Mouse (Mus musculus) spleen, adult 18-20 months (tissue): Measurements from ENCODE around the gene Fam198a.

ENCODE experiments used
- DNase-seq, 2 experiments: peaks; one replicate each; pipeline ENCODE4 v3.0.0; 2022; ENCODE audit warnings: mixed read lengths in 2 of 2

Fam198a gene

DNA sequence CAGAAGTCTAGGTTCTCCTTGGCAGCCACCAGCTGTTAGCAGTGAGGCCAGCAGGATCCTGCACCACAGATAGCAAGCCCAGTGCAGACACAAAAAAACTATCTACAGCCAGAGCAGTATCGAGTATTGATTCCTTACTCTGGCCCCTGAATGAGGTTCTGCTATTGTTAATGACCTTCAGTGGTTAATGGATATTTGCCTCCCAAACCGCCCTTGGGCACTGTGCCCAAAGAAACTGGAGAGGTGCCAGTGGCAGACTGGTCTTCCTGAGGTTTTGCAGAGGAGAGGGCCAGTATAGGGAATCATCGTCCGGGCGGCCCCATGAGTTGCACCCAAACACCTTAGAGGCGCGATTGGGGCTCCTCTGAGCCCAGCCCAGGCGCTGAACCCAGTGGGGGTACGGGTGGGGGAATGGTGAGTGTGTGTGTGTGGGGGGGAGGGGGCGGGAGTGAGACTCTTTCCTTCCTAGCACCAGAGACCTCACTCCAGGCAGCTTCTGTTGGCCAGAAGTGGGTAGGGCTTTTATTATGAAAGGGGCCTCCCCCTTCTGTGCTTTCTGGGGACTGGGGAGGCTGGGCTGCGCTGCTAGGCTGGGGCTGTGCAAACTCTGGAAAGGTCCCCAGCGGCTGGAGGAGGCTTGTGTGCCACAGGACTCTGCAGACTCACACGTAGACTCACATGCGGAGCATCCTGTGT is at the start of gene Fam198a:
Gene Fam198a (plus strand): TSS at position 571 of the 696 bp plus-strand sequence.
- no peak for DNase-seq

DNA sequence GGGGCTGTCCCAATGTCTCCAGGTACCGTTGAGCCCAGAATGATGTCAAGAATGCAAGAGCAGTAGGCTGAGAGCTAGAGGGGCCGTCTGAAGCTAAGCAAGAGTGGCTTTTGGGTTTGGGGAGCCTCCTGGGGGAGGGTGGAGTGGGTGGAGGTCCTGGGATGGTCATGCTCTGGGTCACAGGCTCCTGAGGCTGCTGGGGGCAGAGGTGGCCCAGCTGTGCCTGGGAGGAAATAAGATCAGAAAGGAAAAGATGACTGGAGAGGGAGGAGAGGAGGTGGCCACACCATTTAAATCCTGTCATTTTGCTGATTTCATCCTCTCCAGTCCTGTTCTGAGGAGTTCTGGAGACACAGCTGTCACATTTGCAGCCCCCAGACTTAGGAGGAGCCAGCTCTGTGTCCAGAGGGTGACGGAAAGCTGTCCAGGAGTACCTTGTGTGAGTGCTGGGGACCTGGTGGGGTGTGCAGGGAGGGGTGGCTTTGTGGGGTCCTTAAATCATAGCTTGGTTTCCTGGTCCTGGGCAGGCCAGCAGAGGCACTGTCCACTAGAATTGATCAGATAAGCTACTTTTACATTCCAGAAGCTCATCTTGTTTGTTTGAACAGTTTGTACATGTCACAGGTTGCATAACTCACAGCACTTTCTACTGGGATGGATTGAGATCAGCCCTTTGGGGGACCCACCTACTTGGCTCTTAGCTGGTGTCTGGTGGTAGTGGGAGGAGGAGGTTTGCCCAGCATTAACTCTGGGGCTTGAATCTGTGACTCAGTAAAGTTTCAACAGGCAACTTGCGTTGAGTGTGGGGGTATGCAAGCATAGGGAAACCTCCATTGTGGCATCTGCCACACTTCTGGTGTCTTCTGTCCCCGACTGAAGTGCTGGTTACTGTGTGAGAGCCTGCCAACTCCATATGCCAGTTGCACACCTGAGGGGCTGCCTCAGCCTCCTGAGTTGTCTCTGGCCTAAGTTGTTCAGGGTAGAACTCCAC is 48.8 kb upstream of the Fam198a start:
- DNase-seq, result no peak

DNA sequence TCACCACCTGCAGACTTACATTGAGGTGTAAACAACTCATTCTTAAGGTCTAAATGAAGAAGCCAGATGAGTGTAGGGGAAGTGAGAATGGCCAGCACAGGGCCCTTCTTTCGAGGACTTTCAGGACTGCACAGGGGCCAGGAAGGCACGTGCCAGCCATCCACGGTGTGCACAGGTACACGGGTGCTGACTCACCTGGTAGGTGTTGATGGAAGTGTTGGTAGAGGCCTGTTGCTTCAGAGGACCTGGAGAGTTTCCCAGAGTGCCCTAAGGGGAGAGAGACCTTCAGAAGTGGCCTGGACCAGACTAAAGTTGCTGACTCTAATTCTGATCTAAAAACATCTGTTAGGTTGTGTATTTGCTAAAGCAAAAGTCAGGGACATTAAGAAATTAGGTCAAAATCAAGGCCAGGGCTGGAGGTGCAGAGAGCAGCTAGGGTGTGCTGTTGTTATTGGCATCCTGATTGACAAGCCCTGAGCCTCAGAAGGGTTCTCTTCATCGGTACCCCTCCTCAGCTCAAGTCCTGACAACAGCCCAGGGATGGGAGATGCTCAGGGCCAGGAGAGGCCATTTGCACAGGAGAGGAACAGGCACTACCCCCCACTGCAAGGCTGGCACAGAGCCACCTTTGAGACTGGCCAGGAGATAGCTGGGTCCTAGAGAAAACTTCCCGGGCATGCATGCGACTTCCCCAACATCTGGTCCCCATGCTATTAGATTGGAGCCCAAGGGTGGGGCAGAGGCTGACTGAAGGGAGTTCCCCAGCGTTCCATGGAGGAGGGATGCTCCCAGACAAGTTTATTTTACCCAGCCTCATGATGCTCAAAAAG is 47.1 kb upstream of the Fam198a start:
- no peak for DNase-seq

DNA sequence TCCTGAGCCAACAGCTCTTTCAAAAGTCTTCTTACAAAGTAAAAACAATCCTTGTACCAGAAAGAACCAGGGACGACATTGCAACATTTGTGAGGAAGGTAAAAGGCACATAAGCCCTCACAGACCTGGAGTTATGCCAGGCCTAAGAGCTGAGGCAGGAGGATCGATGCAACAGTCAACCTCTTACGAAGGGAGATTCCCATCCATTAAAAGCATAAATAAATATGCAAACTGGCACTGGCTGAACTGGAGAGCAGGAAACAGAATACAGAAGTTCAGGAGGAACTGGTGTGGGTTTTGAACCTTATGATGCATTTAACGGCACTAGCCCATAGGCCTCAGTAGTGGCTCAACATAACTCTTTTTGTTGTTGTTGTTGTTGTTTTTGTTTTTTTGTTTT is 46.5 kb upstream of the Fam198a start:
- DNase-seq, result no peak

DNA sequence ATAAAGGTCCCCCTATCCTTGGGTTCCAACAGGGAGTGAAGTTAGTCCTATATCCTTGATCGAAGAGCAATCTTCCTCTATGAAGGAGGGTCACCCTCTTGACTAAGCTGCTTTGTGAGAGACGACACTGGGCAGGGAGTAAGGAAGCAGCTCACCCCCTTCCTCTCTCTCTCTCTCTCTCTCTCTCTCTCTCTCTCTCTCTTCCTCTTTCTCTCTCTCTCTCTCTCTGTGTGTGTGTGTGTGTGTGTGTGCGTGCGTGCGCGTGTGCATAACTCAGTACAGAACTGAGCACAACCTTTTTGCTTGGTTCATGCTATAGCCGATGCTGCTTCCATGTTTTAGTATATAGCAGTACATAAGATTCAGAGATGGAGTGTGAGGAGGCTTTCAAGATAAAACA is 45.8 kb upstream of the Fam198a start:
- peak in 1 of 2 experiments; percentile 4 for DNase-seq

DNA sequence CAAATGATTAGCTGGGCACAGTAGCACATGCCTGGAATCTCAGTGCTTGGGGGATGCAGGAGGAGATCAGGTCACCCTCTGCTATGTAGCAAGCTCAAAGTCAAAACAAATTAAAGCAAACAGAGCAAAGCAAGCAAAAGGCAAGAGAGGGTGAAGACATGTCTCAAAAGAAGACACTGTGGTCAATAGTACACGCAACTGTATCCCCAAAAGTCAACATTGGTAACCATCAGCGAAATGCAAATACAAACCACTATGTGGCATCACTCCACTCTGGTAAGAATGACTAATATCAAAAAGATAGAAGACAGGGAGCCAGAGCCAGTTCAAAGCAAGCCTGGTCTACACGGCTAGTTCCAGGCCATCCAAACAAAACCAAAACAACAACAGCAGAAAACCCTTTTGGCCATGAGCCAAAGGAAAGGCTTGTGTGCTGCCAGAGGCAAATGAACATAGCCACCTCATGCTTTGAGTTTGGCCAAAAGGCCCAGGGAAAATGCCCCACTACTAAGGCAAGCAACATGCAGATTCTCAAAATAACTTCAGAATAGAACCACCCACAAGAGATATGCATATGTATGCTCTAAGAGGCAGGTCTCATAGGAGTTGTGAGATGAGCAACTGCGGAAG is 45.1 kb upstream of the Fam198a start:
- DNase-seq, result peak in 1 of 2 experiments; percentile 4

DNA sequence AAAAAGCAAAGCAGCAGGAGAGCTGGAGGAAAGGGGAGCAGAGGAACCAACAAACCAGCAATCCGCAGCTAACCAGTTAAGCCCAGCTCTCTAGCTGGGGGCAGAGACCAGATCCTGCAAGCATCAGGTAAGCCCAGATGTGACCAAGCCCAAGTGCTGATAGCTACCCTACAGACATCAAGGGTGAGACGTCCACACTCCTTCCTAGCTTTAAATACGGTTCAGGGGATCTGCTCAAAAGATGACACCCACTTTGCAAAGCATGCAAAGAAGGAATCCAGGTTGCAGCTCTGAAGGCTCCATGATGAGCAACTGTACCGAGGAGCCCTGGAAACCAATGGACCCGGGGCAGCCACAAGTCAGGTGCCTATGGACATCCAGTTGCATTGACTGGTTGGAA is 44.3 kb upstream of the Fam198a start:
- DNase-seq, result no peak

DNA sequence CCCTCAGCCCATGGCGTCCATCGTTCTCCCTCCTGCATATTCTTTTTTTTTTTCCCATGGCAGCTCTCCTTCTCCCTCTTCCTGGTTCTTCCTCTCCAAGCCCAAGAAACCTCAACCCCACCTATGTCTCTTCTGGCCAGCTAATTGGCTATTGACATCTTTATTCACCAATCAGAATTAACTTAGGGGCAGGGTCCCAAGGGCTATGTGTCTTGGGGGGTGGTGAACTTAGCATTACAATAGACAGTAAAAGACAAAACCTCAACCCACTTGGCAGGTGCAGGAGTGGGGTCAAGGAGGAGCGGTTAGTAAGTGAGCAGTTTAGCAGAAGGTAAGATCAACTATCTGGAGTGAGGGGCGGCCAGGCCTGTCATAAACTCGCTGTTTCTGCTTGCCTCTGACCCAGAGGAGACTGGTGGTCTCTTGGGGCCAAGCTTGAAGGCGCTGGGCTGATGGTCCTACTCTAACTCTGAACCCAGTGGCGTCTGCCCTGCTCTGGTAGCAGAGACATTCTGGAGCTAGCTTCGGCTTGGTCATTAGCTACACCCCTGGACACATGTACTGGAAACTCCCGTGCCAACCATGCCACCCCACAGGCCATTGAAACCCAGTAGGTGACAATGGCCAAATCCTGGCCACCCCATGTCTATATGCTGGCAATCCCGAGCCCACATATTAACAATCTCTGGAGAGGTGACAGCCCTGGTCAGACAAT is 43.3 kb upstream of the Fam198a start:
- peak in 1 of 2 experiments; percentile 3 for DNase-seq

DNA sequence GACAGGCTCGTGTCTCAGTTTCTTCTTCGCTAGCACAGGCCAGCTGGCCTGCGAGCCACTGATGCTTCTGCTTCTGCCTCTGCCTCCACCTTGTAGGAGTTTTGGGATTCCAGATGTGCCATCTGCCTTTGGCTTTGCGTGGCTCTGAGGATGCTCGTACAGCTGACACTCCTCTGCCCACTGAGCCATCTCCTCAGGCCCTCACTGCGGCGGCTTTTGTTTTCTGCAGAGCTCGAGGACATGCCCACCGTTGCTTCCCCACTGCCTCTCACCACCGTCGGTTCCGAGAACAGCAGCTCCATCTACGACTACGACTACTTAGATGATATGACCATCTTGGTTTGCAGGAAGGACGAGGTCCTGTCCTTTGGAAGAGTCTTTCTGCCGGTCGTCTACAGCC is 42.5 kb upstream of the Fam198a start:
- peak in 1 of 2 experiments; percentile 1 for DNase-seq

DNA sequence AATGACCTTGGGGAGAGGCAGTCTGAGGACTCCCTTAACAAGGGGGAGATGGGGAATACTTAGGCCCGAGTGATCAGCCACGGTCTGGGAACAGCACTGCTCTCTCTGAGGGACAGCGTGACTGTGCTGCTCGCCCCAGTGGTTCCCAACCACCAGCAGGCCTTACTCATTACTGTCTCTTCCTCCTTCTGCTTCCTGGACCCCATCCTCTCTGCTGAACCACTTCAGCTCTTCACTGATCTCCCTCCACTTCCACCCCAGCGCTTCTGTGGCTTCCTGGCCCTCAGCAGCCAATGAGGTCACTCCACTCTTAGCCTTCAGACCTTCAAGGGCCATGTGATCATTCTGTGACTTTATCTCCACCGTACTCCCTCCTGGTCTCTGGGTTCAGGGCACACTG is 41.2 kb upstream of the Fam198a start:
- peak; percentile 40 to 57 for DNase-seq

DNA sequence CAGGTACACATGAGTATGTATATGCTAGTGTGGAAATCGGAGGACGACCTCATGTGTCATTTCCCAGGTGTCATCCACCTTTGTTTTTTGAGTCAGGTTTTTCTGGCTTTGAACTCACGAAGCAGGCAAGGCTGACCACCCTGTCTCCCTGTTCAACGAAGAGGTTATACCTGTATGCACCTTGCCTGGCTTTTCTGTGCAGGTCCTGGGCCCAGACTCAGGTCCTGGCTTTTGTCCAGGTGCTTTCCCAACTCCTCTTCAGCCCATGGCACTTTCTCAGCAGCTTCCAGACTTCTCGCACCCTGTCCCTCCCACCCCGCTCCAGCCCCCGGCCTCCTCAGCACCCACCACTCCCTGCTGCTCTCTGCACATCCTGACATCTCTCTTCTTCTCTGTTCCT is 39.6 kb upstream of the Fam198a start:
- no peak for DNase-seq

DNA sequence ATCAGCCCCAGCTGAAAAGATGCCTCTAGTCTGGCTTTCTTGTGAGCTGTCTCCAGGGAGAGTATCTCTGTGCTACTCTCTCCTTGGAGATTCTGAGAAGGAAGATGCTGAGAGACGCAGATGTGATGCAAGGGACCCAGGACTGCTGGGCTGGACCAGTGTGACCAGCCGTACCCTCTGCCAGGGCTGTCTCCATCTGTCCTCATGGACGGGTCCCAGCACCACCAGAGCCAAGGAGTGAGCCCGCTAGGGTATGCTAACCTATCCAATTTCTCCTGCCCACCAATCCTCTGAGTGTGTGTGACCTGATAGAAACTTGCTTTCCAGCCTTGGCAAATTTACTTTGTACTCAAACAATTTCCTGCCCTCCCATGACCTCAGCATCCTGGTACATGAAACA is 38.0 kb upstream of the Fam198a start:
- DNase-seq, result no peak

DNA sequence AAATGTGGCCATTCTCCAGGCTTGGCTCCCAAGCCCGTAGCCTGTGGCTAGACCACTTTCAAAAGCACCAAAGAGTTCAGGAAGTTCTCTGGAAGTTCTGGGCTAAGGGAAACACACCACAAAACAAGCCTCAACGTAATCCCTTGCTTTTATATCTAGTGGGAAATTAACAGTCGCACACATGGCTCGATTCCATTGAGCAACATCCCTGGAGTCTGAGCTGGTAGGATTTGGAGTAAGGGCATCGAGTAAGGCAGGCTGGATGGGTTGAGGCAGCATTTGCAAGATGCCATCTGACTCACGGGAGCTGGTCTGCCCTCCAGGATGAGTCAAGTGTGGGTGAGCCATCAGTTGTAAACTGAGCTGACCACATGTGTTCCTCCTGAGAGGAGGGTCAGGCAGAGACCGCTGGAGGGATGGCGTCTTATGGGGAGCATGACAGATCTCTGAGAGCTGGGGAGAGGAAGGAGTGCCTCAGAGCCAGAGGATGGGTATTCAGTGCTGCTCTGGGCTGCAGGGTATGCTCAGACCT is 36.5 kb upstream of the Fam198a start:
- DNase-seq, result no peak

DNA sequence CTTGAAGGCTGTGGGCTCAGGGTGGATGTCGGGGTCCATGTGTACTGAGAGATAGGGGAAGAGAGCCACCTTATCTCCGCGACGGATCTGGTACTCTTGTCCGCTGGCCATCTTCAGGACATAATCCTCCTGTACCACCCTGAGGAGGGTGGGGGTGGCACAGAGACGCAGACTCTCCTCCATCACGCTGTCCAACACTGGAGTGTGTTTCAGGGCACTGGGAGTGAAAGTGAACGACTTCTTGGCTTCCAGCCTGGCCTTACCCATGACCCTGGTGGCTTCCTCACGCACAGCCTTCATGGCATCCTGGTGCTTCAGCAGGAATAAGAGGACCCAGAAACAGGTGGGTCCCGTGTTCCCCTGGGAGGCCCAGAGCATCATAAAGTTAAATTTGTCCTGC is 35.7 kb upstream of the Fam198a start:
- no peak for DNase-seq

DNA sequence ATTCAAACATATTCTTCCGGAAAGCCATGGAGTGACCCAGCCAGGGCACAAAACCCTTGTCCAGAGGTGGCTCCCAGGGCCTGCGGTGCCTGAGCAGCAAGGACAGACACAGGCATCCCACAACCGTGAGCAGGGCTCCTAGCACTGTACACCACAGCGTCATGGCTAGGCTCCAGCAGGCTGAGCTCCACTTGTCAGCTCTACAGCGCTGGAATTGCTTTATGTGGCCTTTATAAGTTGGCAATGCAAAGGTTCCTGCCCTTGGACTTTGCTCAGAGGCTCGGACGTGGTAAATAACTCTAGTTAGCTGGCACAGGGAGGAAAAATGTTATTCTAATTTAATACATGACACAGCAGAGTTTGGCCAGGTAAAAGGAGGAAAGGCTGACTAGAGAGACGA is 34.7 kb upstream of the Fam198a start, which contains the start of gene Cyp8b1:
Gene Cyp8b1 (minus strand): TSS at position 204 of the 400 bp plus-strand sequence.
- DNase-seq, result no peak

DNA sequence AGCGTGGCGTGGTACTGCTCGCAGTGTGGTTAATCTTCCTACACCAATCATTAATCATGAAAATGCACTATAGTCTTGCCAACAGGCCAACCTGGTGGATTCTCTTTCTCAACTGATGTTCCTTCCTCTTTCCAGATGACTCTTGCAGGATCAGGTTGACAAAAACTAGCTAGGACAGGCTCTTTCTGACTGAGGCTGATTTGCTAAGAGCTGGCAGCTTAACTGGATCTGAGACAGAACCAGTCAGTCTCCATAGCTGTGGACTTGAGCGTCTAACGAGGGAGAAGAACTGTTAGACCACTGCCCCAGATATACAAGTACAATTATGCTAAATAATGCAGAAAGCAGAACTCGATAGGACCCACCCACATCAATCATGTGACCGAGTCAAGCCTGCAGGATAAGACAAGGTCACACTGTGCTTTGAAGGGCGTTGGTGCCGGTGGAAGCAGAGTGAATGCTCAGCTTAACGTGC is 31.7 kb upstream of the Fam198a start:
- peak in 1 of 2 experiments; percentile 53 for DNase-seq

DNA sequence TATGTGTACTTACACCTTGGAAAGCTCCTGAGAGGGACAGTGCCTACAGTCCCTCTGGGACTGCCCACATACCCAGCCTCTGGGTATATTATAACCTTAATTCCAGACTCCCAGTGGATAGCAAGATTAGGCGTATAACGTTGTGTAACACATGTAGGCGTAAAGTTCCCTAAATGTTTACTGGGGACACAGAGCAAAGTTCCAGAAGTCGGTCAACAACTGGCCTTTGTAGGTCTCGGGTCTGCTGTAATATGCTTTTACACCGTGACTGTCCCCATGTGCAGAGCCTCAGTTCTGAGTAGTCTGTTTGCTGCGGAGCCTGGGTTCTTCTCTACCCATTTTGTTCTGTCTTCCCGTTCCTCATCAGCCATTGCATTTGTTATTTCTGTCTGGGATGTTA is 27.3 kb upstream of the Fam198a start:
- DNase-seq, result no peak

DNA sequence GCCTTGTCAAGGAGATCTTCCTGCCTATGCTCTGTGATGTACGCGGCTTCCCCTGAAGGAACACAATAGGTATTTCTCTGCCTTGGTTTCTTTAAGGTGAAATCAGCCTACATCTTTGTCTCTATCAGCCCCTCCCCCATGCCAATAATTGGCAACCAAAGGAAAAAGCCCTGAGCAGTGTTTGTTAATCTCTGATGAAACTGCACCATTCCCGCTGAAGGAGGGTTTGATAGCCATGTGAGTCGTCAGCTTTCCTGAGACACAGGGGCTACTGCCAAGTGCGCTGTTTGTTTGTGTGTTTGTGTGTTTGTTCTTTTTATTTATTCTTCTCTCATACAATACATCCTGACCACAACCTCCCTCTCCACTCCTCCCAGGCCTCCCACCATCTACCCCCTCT is 26.9 kb upstream of the Fam198a start:
- DNase-seq, result no peak

DNA sequence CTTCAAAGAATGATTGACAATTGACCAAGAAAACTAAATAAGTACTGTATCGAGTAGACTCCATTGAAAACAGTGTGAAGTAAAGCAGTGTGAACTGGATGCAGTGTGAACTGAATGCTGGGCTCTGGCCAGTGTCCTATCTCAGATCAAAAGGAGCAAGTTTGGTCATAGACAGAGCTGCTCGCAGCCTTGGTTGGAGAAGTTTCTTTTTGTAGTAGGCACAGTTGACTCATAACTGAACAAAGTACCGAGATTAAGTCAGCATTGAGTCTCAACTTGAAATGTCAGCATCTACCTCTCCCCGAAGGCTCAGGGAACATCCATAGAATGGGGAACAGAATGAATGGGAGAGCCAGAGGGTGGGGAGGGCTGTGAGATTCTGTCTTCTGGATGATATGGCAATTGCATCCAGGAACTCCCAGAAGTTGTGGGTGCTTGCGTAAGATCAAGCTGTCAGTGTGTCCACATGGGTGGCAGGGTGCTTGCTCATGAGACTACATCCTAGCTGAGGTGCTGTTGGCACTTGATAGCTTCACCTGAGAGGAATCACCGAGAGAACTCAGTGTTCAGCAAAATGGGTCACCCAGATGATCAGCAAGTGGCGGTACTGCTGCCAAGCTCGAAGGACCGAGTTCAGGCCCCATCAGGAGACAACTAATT is 25.8 kb upstream of the Fam198a start:
- DNase-seq, result no peak

DNA sequence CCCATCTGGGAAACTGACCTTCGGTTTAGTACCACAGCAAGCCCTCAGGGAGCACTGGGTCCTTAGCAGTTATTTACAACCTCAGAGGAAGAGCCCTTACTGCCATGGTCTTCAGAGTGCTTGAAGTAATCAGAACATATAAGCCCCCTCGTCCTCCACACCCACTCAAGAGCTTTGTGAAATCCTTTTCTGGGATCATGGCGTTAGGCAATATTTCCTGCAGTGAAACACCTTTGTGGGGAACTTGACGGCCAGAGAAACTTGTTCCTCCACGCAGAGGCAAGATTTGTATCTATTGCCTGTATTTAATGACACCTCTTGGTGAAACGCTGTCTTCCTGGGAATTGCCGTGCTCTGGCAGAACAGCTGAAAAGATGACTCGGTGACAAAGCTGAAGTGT is 24.8 kb upstream of the Fam198a start:
- DNase-seq, result no peak
